Mouse (Mus musculus): Measurements from ENCODE around the gene Kcnab2.

GRCm38 (mm10) chr4:152365228-152365627 is 112.4 kb downstream of the Kcnab2 start:
- no peak for TF ChIP-seq CTCF (conservative IDR thresholded peaks at IDR 0.05; ENCODE audit: insufficient read depth, insufficient read length, low read depth, low read length)
- TF ChIP-seq POLR2A (IDR thresholded peaks at IDR 0.05; ENCODE audit: low read depth, low read length), result no peak

Data from kidney, adult 2 months (tissue).